Mouse (Mus musculus): ENCODE results near the gene Col18a1.

Col18a1 gene

DNA sequence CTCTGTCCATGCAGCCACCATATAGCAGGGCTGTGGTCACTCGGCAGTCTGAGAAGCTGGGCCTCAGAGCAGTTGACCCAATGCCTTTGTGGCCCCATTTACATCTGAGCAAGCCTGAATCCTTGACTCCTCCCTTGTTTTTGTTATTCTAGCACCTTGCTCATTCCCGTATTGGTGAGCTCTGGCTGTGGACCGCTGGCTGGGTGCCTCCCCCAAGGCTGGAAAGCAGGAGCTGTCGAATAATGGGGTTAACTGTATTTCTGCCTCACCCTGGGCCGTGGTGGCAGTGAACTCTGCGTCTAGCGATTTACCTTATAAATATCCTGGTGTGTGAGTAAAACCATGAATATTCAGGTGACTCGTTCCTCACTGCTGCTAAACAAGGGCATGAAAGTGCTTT lies 149.8 kb downstream of the Col18a1 start:
- no peak for DNase-seq (ENCODE audit: low spot score in 2 of 2)

- no peak for DNase-seq (ENCODE audit: low spot score in 2 of 2)
Observed at GRCm38 (mm10) chr10:77016080-77016479, 150.3 kb downstream of the Col18a1 start.

DNA sequence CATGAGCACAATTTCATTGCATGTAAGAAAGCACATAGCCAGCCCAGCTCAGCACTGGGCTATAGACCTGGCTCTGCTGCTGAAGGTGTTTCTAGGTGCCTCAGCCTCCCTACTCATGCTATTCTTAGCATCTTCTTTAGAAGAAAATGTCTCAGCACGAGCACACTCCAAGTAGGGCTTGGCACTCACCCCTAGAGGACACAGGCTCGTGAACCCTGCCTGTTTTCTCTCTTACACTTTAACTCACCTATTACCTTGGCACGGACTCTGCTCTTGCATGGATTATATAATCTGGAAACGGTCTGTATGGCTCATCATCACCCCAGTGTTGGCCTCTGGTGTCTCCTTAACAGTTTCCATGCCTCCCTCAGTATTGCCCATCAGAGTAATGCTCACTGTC lies 154.7 kb downstream of the Col18a1 start:
- DNase-seq (ENCODE audit: low spot score in 2 of 2) = no peak

- no peak for DNase-seq (ENCODE audit: low spot score in 2 of 2)
Observed at GRCm38 (mm10) chr10:77008698-77009097, 157.7 kb downstream of the Col18a1 start.

- DNase-seq (ENCODE audit: low spot score in 2 of 2) = no peak
Observed at GRCm38 (mm10) chr10:77008109-77008561, 158.2 kb downstream of the Col18a1 start.

GRCm38 (mm10) chr10:77007433-77008108 lies 158.8 kb downstream of the Col18a1 start:
- DNase-seq (ENCODE audit: low spot score in 2 of 2) = no peak

DNA sequence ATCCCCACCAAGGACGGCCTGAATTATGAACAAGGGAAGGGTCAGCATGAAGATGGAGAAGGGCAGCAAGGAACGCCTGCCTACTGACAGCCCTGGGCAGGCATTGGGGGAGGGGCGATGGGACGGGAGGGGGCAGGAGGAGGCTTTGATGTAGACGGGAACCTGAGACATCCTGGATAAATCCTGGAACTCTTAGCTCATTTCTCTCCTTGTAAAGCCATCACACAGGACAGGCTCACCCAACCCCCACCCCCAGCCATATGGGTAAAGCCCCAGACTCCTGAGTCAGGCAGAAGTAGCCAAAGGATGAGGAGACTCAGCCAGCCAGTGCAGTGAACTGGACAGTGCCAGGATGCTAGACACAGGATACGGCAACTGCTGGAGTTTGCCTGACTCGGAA lies 161.4 kb downstream of the Col18a1 start:
- DNase-seq (ENCODE audit: low spot score in 2 of 2) = no peak

Data from spleen, postnatal 10 days (tissue).